ENCODE assay signal across 8 mouse cellular contexts in genomic region chr13:55190121-55190868, GRCm38 (mm10). TPM values are rescaled to one million over a fixed set of nuclear protein-coding genes. Genes with fewer than 3 reads are reported as not detected.
DNase-seq lines count a peak whose midpoint lies in the region; ATAC-seq lines count a peak whose summit lies in the region.

No protein-coding gene starts in this region.

- H3K27ac ChIP-seq in hindbrain, embryonic 16.5 days (ENCODE audit: low read depth, low read length): peak overlapping the region; percentile 90

- no peaks in the 10 kb centered on the region for H3K36me3 ChIP-seq in hindbrain, embryonic 16.5 days (ENCODE audit: control insufficient read depth, insufficient read depth, low read length)
- H3K36me3 ChIP-seq in megakaryocyte, embryonic 14.5 days (replicated peaks; ENCODE audit: low read length): peaks cover 6% of the 10 kb centered on the region

- WGBS in hindbrain, embryonic 16.5 days: 4% methylated on average over 34 of the region's 34 CpGs

- peak; percentile 100 for ATAC-seq in hindbrain, embryonic 16.5 days

- no peaks in the 10 kb centered on the region for H3K9me3 ChIP-seq in hindbrain, embryonic 16.5 days (ENCODE audit: control insufficient read depth, low read length)
- peaks cover 6% of the 10 kb centered on the region; the same call in 1 of the 2 replicates for H3K9me3 ChIP-seq in megakaryocyte, embryonic 14.5 days

- peak overlapping the region; percentile 73 for H3K9ac ChIP-seq in hindbrain, embryonic 16.5 days (ENCODE audit: low read depth, low read length)

- H3K4me1 ChIP-seq in hindbrain, embryonic 16.5 days (ENCODE audit: control insufficient read depth, insufficient read depth, low read depth, low read length): peaks cover 6% of the 10 kb centered on the region
- peaks cover 40% of the 10 kb centered on the region for H3K4me1 ChIP-seq in megakaryocyte, embryonic 14.5 days

- H3K27me3 ChIP-seq in hindbrain, embryonic 16.5 days (replicated peaks; ENCODE audit: control insufficient read depth, insufficient read depth, low read length): no peaks in the 10 kb centered on the region
- no peaks in the 10 kb centered on the region for H3K27me3 ChIP-seq in megakaryocyte, embryonic 14.5 days (replicated peaks)

- H3K4me2 ChIP-seq in hindbrain, embryonic 16.5 days (ENCODE audit: low read length): peak overlapping the region; percentile 85

- peak overlapping the region; percentile 53 for H3K4me3 ChIP-seq in hindbrain, embryonic 16.5 days (ENCODE audit: low read length)
- H3K4me3 ChIP-seq in megakaryocyte, embryonic 14.5 days (replicated peaks): peak overlapping the region; percentile 95

- peak; percentile 100 for DNase-seq in ZHBTc4 (ENCODE audit: low read depth, low spot score)
- DNase-seq in cerebellum, postnatal 4 days (ENCODE audit: low spot score in 2 of 2): peak; percentile 84 to 94
- peak; percentile 96 for DNase-seq in gastrocnemius, adult 18-20 months (ENCODE audit: low spot score)
- peak; percentile 83 to 93 for DNase-seq in left cerebral cortex, adult 8-10 months (ENCODE audit: low spot score in 2 of 2)
- peak; percentile 96 to 98 for DNase-seq in right cerebral cortex, postnatal 10 days (ENCODE audit: low spot score in 2 of 2)
- DNase-seq in urinary bladder, postnatal 25 days (ENCODE audit: low spot score): peak; percentile 84

RNA-seq across cellular contexts. Expression of gene Nsd1, which starts 19.3 kb away (rescaled TPM):
- 10 to 100 TPM; 40.0 to 47.1 TPM for total RNA-seq in gastrocnemius, adult 18-20 months (2021)
- polyA plus RNA-seq in hindbrain, embryonic 16.5 days (2015; fragmentation: Nextera tagmentation; extraction: Ambion mirVana): 40.8 and 46.3 TPM in 2 replicates
- 100 to 1,000 TPM; 108 to 137 (median 123) TPM for total RNA-seq in left cerebral cortex, adult 8-10 months (2022)
- polyA plus RNA-seq in megakaryocyte, embryonic 14.5 days (2012; ENCODE audit: insufficient read depth, low replicate concordance): 2.5 and 2.7 TPM in 2 replicates

RNA-seq across cellular contexts. Expression of gene Fgfr4, which starts 37.9 kb away (rescaled TPM):
- 1 to 10 TPM; 1.2 to 1.3 TPM for total RNA-seq in gastrocnemius, adult 18-20 months (2021)
- 1.3 and 1.6 TPM in 2 replicates for polyA plus RNA-seq in hindbrain, embryonic 16.5 days (2015; fragmentation: Nextera tagmentation; extraction: Ambion mirVana)
- under 1 TPM; 0.21 to 0.70 (median 0.58) TPM for total RNA-seq in left cerebral cortex, adult 8-10 months (2022)
- not detected in 2 replicates for polyA plus RNA-seq in megakaryocyte, embryonic 14.5 days (2012; ENCODE audit: insufficient read depth, low replicate concordance)

RNA-seq across cellular contexts. Expression of gene Gm17617, which starts 56.9 kb away (rescaled TPM):
- total RNA-seq in gastrocnemius, adult 18-20 months (2021): not detected
- polyA plus RNA-seq in hindbrain, embryonic 16.5 days (2015; fragmentation: Nextera tagmentation; extraction: Ambion mirVana): not detected in 2 replicates
- total RNA-seq in left cerebral cortex, adult 8-10 months (2022): not detected
- polyA plus RNA-seq in megakaryocyte, embryonic 14.5 days (2012; ENCODE audit: insufficient read depth, low replicate concordance): not detected in 2 replicates

Comparison
In these comparisons a context has a peak if more than half of its experiments do, and no peak if none do; other contexts are left out.
1. Peak in every context shown above with its lines: DNase-seq, ATAC-seq, H3K4me3 ChIP-seq and H3K27ac ChIP-seq.